Mouse (Mus musculus) midbrain, embryonic 12.5 days (tissue): ENCODE data around the gene Ssna1. TPM values are rescaled to one million over a fixed set of nuclear protein-coding genes. Genes with fewer than 3 reads are reported as not detected.

Experiments used
- ATAC-seq: fragments of 200-750 bp; cut with Nextera tagmentation; 2 replicates; pipeline ENCODE4 v1.8.0; 2017; ENCODE audit warnings: low read depth, moderate TSS enrichment, moderate library complexity; ENCODE audit not compliant: low FRiP score
- H3K27ac ChIP-seq: fragments of 300-500 bp; sonication (generic); replicated peaks from 2 replicates; pipeline ENCODE4 v1.5.1; 2016; ENCODE audit warnings: mild to moderate bottlenecking
- H3K27me3 ChIP-seq: fragments of 300-500 bp; sonication (generic); 2 replicates; pipeline ENCODE4 v1.6.1; 2016; ENCODE audit warnings: mild to moderate bottlenecking
- H3K36me3 ChIP-seq: fragments of 300-500 bp; sonication (generic); 2 replicates; pipeline ENCODE4 v1.6.1; 2016
- H3K4me1 ChIP-seq: fragments of 300-500 bp; sonication (generic); 2 replicates; pipeline ENCODE4 v1.6.1; 2016
- H3K4me2 ChIP-seq: fragments of 300-500 bp; sonication (generic); replicated peaks from 2 replicates; pipeline ENCODE4 v1.6.1; 2016; ENCODE audit warnings: mild to moderate bottlenecking, moderate library complexity
- H3K4me3 ChIP-seq: fragments of 300-500 bp; sonication (generic); 2 replicates; pipeline ENCODE4 v1.5.1; 2016; ENCODE audit warnings: mild to moderate bottlenecking
- H3K9ac ChIP-seq: fragments of 300-500 bp; sonication (generic); replicated peaks from 2 replicates; pipeline ENCODE4 v1.6.1; 2016; ENCODE audit warnings: mild to moderate bottlenecking, moderate library complexity
- H3K9me3 ChIP-seq: fragments of 300-500 bp; sonication (generic); 2 replicates; pipeline ENCODE4 v1.6.1; 2016; ENCODE audit warnings: mild to moderate bottlenecking
- WGBS: fragments of 180-500 bp; shearing (Covaris S2); methylation state at CpG from one replicate; pipeline ENCODE4 v1.1.7; 2016; 5-methylcytosine and 5-hydroxymethylcytosine counted together
- polyA plus RNA-seq: library from polyadenylated mRNA; unstranded; fragments of >200 nt; fragmentation: Nextera tagmentation; extraction: Ambion mirVana; gene quantifications from 2 replicates; pipeline ENCODE4 v1.2.1, GENCODE M21; 2016

Ssna1 gene
- polyA plus RNA-seq, result 210 and 216 TPM in 2 replicates

- peak within 1 kb of the TSS; percentile 84 for H3K9ac ChIP-seq
- H3K27me3 ChIP-seq, result no peaks in the 10 kb centered on the region
- H3K4me3 ChIP-seq, result peak within 1 kb of the TSS; percentile 93
- ATAC-seq, result peak; percentile 97
- peaks cover 33% of the 10 kb centered on the region for H3K4me1 ChIP-seq
- under 1% methylated on average over 55 of the region's 55 CpGs for WGBS
- peaks cover 54% of the 10 kb centered on the region for H3K36me3 ChIP-seq
- peak within 1 kb of the TSS; percentile 78 for H3K27ac ChIP-seq
- H3K9me3 ChIP-seq, result no peaks in the 10 kb centered on the region
- H3K4me2 ChIP-seq, result peak within 1 kb of the TSS; percentile 95
These were observed at the start of gene Ssna1, which contains the start of gene Anapc2 for GRCm38 (mm10) chr2:25271827-25272511. Gene Ssna1, minus strand, starts transcription at chr2:25272438. Gene Anapc2, plus strand, starts transcription at chr2:25272478.

DNA sequence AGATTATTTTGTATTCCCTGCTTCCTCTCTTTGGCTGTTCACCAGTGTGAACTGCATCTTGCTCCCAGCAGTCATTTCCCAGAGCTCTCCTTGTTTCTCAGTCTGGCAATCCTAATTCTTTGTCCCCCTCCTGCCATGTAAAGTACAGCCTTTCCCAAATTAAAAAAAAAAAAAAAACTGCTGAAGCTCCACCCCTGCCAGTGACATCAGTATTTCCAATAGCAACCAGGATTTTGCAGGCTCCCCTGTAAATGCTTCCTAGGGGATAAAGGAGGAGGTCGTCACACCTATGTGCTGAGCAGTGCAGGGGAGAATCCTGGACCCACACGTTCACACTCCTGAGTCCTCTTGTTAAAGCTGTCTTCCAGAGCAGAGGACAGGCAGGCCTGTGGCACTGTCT, 47.8 kb upstream of the Ssna1 start:
- Histone ChIP-seq H3K4me3 (no peak overlapping the region), H3K4me2 (no peak overlapping the region), H3K4me1 (peaks cover 9% of the 10 kb centered on the region; the same call in 1 of the 2 replicates), H3K9me3 (no peaks in the 10 kb centered on the region), H3K9ac (no peak overlapping the region), H3K36me3 (no peaks in the 10 kb centered on the region), H3K27me3 (peaks cover 71% of the 10 kb centered on the region), H3K27ac (no peak overlapping the region)
- WGBS, result 32% methylated on average over 2 of the region's 2 CpGs
- ATAC-seq, result no peak

GRCm38 (mm10) chr2:25318971-25319773, 46.9 kb upstream of the Ssna1 start, which contains the start of gene Grin1:
Gene Grin1, minus strand, starts transcription at chr2:25319187.
- Histone ChIP-seq H3K4me3 (peak within 1 kb of the TSS; percentile 45), H3K27ac (0 out of 2 replicates have a peak within 1 kb of the TSS, but pooled peaks have one; percentile 35), H3K9ac (peak within 1 kb of the TSS; percentile 49), H3K9me3 (no peaks in the 10 kb centered on the region), H3K4me2 (peak within 1 kb of the TSS; percentile 62), H3K27me3 (peaks cover 80% of the 10 kb centered on the region), H3K4me1 (peaks cover 9% of the 10 kb centered on the region; the same call in 1 of the 2 replicates), H3K36me3 (no peaks in the 10 kb centered on the region)
- peak; percentile 47 for ATAC-seq
- WGBS, result 9% methylated on average over 58 of the region's 58 CpGs

GRCm38 (mm10) chr2:25318119-25318966, 46.1 kb upstream of the Ssna1 start:
- 4% methylated on average over 31 of the region's 31 CpGs for WGBS
- peak overlapping the region; percentile 45 for H3K4me3 ChIP-seq
- no peaks in the 10 kb centered on the region for H3K9me3 ChIP-seq
- H3K36me3 ChIP-seq, result no peaks in the 10 kb centered on the region
- peak overlapping the region; percentile 62 for H3K4me2 ChIP-seq
- ATAC-seq, result peak; percentile 34; the same call in 1 of the 2 replicates
- H3K27me3 ChIP-seq, result peaks cover 88% of the 10 kb centered on the region
- 0 out of 2 replicates have a peak overlapping the region, but pooled peaks have one; percentile 35 for H3K27ac ChIP-seq
- peak overlapping the region; percentile 49 for H3K9ac ChIP-seq
- peaks cover 9% of the 10 kb centered on the region; the same call in 1 of the 2 replicates for H3K4me1 ChIP-seq

DNA sequence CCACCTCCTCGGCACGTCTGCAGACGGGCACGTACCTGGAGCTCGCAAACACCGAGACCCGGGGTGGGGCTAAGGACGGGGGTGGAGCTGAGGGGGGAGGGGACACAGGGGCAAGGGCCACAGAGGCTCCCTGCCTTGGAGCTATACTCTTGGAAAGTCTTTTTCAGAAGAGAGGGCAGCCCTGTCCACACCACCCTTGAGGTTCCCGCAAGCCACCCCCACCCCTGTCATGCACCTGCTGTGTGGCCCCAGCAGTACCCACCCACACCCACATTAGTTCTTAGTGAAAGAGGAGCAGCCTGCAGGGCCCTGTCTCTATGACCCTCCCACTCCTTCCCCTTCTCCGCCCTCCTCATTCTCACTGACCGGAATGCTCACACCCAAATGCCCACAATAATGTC, 39.3 kb upstream of the Ssna1 start:
- H3K27me3 ChIP-seq, result peaks cover 97% of the 10 kb centered on the region

DNA sequence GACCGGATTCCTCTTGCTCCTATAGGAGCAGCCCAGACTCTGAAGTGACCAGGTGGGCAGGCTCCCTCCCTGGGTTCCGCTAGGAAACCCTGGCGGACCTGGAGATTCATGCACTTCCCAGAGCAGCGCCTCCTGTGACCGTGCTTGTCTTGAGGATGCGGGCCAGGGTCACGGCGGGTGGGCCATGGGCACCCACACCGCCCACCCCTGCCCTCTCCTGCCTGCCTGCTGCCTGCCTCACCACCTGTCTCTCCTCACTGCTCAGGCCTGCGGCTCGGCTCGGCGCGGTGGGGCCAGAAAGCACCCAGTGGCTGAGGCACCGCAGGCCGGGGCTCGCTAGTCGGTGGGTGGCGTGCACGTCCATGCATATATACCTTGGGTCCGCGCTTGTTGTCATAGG, 38.7 kb upstream of the Ssna1 start:
- no peaks in the 10 kb centered on the region for H3K4me1 ChIP-seq
- peaks cover 97% of the 10 kb centered on the region for H3K27me3 ChIP-seq
- no peak overlapping the region for H3K4me3 ChIP-seq
- no peaks in the 10 kb centered on the region for H3K36me3 ChIP-seq
- no peak for ATAC-seq
- H3K9me3 ChIP-seq, result no peaks in the 10 kb centered on the region
- no peak overlapping the region for H3K9ac ChIP-seq
- H3K27ac ChIP-seq, result no peak overlapping the region
- WGBS, result 2% methylated on average over 22 of the region's 22 CpGs
- H3K4me2 ChIP-seq, result no peak overlapping the region

More for the DNA sequence above, 39.3 kb upstream of the Ssna1 start:
- Histone ChIP-seq H3K4me3 (no peak overlapping the region), H3K27ac (no peak overlapping the region), H3K9me3 (no peaks in the 10 kb centered on the region), H3K36me3 (no peaks in the 10 kb centered on the region), H3K4me2 (no peak overlapping the region), H3K4me1 (no peaks in the 10 kb centered on the region), H3K9ac (no peak overlapping the region)
- WGBS, result 4% methylated on average over 11 of the region's 11 CpGs
- ATAC-seq, result no peak

DNA sequence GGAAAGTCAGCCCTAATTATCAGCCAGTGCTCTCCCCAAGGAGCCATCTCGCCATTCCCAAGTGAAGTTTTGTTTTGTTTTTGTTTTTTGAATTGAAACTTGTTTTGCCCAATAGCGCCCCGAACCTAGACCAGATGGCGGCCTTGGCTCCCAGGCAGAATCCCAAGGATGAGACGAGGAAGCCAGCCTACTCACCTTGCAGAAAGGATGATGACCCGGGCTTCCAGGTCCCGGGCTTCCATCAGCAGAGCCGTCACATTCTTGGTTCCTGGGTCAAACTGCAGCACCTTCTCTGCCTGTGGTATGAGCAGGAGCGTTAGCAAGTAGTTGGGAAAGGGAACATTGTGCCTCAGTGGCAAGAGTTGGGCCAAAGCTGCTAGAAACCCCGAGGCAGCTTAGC, 37.9 kb upstream of the Ssna1 start:
- peaks cover 96% of the 10 kb centered on the region for H3K27me3 ChIP-seq
- no peaks in the 10 kb centered on the region for H3K36me3 ChIP-seq
- peaks cover 2% of the 10 kb centered on the region; the same call in 1 of the 2 replicates for H3K4me1 ChIP-seq
- ATAC-seq, result no peak
- no peaks in the 10 kb centered on the region for H3K9me3 ChIP-seq
- WGBS, result 55% methylated on average over 10 of the region's 10 CpGs
- no peak overlapping the region for H3K9ac ChIP-seq
- H3K4me2 ChIP-seq, result no peak overlapping the region
- no peak overlapping the region for H3K4me3 ChIP-seq
- H3K27ac ChIP-seq, result no peak overlapping the region

DNA sequence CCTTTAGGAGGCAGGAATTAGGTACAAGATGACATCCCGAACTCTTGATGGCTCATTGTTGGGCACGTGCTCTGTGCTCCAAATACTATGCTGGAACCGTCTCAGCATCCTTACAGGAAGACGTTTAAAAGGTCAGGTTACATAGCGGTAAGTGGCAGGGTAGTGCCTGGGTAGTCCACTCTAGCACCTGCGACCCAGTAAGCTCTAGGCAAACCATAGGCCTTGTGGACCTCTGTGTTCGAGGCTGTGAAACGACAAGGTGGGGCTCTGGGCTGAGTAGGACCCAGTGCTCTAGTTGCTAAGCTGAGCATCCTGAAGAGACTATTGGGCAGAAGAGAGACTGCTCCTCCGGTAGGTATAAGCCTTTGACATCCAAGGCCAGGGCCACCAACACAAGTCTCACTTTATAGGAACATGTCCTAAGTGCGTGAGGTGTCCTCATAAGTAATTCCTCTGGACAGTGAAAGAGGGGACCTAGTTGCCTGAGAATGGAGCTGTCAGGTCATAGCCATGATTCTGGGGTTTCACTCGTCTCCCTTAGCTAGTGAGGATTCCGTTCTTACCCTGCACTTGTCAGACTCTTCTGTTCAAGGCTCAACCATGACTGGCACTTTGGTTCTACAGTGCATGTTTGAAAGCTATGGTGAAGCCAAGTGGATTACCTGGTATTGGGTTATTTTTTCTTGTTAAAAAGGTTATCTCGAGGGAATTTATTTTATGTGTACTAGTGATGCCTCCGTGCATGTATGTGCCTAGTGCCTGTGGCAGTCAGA, 33.5 kb upstream of the Ssna1 start:
- Histone ChIP-seq H3K4me2 (peak overlapping the region; percentile 81), H3K36me3 (no peaks in the 10 kb centered on the region), H3K27me3 (peaks cover 68% of the 10 kb centered on the region), H3K4me1 (peaks cover 13% of the 10 kb centered on the region), H3K9ac (peak overlapping the region; percentile 49), H3K4me3 (peak overlapping the region; percentile 45), H3K9me3 (no peaks in the 10 kb centered on the region), H3K27ac (peak overlapping the region; percentile 39; the same call in 1 of the 2 replicates)
- ATAC-seq, result no peak; the same call in 1 of the 2 replicates
- 49% methylated on average over 14 of the region's 14 CpGs for WGBS

DNA sequence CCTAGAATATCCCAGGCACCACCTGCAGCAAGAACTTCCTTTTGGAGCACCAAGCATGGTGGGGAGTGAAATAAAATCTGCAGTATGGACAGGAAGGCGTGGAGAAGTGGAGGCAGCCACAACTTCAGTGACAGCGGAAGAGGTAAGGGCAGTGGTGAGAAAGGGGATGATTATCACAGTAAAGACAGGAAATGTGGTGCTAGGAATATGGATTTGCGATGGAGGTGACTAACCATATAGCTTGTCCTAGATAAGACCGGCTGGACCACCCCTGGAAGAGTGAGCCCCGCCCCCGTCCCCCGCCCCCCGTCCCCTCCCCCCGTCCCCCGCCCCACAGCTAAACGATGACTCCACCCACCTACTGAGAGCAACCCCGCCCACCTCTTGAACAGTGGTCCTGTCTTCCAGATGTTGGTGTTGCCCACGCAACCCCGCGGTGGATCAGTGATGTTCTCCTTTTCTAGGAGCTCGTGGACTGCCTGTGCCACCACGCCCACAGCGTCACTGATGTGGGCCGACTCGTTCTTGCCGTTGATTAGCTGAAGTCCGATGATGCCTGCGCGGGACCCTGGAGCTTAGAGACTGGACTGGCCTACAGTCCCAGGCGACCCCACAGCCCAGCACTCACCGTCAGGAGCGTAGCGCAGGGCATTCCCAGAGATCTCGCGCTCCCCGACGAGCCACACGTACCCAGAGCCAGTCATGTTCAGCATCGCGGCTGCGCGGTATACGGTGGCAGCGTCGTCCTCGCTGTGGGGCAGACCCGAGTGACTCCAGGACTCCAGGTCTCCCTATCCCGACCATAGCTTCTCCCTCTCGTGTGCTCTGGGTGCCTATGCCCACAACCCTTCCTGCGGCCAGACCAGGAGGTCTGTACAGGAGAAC, 32.7 kb upstream of the Ssna1 start:
- peak overlapping the region; percentile 39; the same call in 1 of the 2 replicates for H3K27ac ChIP-seq

More for the DNA sequence above, 32.7 kb upstream of the Ssna1 start:
- Histone ChIP-seq H3K4me2 (peak overlapping the region; percentile 81), H3K36me3 (no peaks in the 10 kb centered on the region), H3K9me3 (no peaks in the 10 kb centered on the region), H3K9ac (peak overlapping the region; percentile 49), H3K4me3 (peak overlapping the region; percentile 45), H3K27me3 (peaks cover 60% of the 10 kb centered on the region), H3K4me1 (peaks cover 13% of the 10 kb centered on the region)
- WGBS, result 2% methylated on average over 42 of the region's 45 CpGs
- peak; percentile 88 for ATAC-seq
